Mouse (Mus musculus): ENCODE results near the gene Ccdc57.
"Not testable (repeated sequence)": the region's sequence is repeated elsewhere in the genome, so short reads cannot be mapped to it uniquely, and the experiment has no call there.

Ccdc57 gene

DNA sequence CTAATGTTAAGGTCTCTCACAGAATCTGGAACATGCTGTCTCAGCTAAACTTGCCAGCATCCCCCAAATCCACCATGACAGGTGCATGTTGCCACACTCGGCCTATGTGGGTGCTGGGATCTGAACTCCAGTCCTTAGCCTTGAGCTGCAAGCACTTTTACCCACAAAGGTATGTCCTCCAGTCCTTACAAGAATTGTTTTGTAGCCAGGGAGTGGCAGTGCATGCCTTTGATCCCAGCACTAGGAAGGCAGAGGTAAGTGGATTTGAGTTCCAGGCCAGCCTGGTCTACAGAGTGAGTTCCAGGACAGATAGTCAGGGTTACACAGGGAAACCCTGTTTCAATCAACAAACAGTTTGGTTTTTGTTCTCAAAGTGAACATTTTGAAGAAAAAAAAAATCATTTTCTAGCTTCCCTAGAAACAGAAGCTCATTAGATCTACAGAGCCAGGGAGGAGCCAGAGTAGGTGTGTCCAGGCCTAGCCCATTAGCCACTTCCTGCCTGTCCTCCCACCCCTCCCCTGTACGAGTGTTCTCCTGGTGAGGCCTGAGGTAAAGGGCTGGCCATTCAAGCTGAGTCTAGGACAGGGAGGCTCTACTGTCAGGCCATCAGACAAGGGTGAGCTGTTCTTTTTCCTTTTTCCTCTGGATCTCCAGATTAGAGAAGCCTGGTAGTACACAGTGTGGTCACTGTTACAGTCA, 82.2 kb downstream of the Ccdc57 start:
- no peak for DNase-seq

DNA sequence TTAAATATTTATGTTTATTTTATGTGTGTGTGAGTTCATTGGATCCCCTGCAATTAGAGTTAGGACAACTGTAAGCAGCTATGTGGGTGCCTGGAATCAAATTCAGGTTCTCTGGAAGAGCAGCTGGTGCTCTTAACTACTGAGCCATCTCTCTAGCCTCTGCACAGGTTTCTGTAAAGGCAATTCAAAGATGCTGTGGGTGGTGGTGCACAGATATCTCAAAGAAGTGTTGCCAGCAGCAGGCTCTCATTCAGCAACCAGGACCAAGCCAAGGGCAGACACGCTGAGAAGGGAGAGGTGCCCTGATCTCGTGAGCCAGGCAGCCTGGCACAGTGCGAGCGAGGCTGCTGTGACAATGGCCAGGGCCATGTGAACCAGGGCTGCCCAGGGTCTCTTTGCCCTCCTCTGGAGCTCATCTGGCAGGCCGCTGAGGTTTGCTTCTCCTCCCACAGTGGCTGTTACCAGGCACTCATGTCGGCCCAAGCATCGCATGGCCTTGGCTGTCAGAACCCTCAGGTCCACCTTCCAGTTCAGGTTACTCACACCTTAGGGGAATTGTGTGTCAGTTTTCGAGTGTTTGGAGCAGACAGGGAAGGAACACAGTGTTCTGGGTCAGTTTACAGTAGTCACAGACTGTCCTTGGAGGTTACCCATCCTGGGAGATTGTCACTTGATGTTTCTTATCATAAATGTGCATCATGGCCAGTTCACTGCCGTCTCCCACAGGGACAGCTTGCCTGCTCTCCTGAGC, 85.8 kb downstream of the Ccdc57 start:
- no peak for DNase-seq

GRCm38 (mm10) chr11:120844329-120844728, 88.3 kb downstream of the Ccdc57 start:
- no peak for DNase-seq

GRCm38 (mm10) chr11:120833555-120834280, 99.0 kb downstream of the Ccdc57 start:
- no peak for DNase-seq

- DNase-seq = not testable (repeated sequence)
Measured at GRCm38 (mm10) chr11:120832962-120833361, 99.7 kb downstream of the Ccdc57 start.

- DNase-seq = no peak
Measured at GRCm38 (mm10) chr11:120831659-120832440, 100.8 kb downstream of the Ccdc57 start.

DNA sequence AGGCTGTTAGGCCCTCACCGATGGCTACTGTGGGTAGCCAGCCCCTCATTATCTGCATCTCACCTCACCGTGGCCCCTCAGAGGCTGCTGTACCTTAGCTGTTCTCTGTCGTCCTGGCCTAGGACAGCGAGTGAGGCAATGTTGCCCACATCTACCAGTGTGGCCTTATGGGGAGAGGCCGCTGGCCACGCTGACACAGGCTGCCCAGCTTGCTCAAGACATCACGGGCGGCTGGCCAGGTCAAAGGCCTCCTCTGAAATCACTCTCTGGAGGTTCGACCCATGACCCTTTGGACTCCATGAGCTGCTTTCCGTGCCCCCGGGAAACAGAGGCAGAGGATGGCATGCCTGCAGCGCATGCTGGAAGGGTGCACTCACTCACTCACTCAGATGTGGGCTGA, 102.0 kb downstream of the Ccdc57 start:
- no peak for DNase-seq

DNA sequence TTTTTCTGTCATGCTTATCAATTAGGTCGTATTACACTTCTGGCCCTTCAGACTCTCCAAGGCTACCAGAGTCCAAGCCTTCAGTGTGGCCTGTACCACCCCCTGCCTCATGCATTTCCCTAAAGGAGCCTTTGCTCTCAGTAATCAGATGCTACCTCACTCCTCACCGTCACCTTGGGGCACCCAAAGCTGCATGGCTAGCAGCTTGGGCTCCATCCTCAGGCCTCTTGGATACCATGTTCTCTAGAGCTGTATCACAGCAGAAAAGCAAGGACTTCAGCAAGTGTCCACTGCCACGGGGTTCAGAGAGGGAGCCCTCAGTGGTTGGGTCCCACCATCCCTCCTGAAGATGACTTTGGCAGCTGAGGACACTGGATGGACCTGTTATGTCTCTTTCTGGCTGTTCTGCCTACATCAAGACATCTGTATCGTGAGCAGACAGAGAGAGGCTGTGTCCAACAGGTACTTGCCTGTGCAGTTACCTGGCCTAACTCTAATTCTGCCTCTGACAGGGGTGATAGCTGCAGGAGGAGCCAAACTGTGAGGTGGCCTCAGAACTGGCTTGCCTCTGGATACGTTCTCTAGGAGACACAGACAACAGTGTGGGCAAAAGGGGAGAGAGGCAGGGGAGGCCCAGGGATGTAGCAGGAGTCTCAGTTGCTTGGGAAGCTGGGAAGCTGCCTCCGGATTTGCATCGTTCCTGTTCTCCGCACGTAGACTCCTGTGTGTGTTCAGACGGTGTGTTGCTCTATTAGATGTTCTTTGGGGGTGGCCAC, 102.7 kb downstream of the Ccdc57 start:
- no peak for DNase-seq

GRCm38 (mm10) chr11:120828416-120828815, 104.3 kb downstream of the Ccdc57 start:
- DNase-seq = no peak

GRCm38 (mm10) chr11:120826016-120826953, 106.4 kb downstream of the Ccdc57 start:
- no peak for DNase-seq

- DNase-seq = peak in 1 of 2 experiments; percentile 48
Measured at GRCm38 (mm10) chr11:120825289-120825863, 107.3 kb downstream of the Ccdc57 start.

DNA sequence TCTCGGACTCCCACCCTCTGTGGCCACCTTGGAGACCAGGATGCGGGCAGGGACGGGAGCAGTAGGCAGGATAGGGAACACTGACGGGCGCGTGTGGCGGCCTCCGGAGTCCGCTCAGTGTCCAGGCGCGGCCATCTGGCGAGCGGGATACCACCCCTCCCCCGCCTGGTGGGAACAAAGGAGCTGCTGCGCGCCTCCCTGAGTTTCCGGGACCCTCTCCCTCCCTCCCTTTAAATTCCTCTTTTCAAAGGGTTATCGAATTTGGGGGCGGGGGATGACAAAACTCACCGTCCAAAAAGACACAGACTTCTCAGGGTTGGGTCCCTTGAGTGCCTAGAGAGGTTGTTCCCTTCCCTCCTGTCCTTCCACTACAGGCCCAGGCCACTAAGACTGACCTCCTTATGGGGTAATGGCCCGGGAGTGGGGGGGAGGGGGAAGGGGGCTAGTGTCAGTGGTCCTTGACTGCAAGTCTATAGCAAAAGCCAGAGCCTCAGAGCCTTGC, 107.8 kb downstream of the Ccdc57 start:
- no peak for DNase-seq

DNA sequence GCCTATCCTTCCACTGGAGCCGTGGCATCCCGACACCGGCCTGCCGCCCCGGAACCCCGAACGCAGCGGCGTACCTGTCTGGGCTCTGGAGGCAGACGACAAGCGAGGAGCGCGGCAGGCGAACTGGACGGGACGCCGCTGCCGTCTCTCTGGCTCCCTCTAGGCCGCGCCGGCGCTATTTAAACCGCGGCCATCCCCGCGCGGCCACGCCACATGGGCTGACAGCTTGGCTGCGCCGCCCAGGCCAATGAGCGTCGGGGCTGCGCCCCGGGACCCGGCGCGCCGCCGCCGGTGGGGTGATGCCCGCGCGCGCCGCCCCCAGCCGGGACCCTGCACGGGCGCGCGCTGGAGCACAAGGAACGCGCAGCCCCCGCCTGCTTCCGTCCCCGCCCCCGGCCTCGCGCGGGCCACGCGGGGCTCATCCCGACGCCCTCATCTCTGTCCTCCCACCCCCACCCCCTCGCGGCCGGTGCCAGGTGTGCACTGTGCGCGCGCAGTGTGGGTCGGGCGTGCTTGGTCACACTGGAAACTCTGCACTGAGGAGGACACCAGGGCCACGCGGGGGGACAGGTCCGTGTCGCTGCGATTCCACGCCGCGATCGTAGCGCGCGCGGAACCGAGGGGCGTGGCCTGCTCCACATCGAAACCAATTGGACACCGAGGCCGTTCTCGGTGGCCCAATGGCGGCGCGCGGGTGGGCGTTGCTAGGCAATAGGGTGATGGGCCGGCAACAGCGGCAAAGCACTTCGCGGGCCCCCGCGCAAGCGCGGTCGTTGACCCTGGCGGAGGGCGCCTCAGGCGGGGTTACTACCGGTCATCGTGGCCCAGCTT, 108.5 kb downstream of the Ccdc57 start, which contains the start of gene Fasn:
Fasn (minus strand) TSS at position 592 of the 831 bp plus-strand sequence.
- DNase-seq = peak; percentile 98 to 99

GRCm38 (mm10) chr11:120823551-120823947, 109.1 kb downstream of the Ccdc57 start:
- peak in 1 of 2 experiments; percentile 84 for DNase-seq

- DNase-seq = peak in 1 of 2 experiments; percentile 63
Measured at GRCm38 (mm10) chr11:120822831-120823550, 109.7 kb downstream of the Ccdc57 start.

GRCm38 (mm10) chr11:120822321-120822720, 110.4 kb downstream of the Ccdc57 start:
- DNase-seq = no peak

GRCm38 (mm10) chr11:120821076-120821922, 111.4 kb downstream of the Ccdc57 start:
- DNase-seq = peak in 1 of 2 experiments; percentile 39

All from cerebellum, postnatal 25 days (tissue).